Mouse (Mus musculus) left cerebral cortex, adult 8-10 months (tissue): ENCODE data around the gene 4930562C15Rik. TPM values are rescaled to one million over a fixed set of nuclear protein-coding genes. Genes with fewer than 3 reads are reported as not detected.
"Not testable (repeated sequence)": the region's sequence is repeated elsewhere in the genome, so short reads cannot be mapped to it uniquely, and the experiment has no call there.

Experiments used
- DNase-seq, 2 experiments: peaks; one replicate each; pipeline ENCODE4 v3.0.0; 2022; ENCODE audit warnings: low spot score in 2 of 2
- total RNA-seq, 4 experiments: library from RNA; stranded (reverse); gene quantifications; 2 replicates each; pipeline ENCODE4 v1.2.4; 2022

4930562C15Rik gene
- not detected for total RNA-seq

- no peak for DNase-seq
Measured at GRCm38 (mm10) chr16:4835191-4835590, at the start of gene 4930562C15Rik. Gene 4930562C15Rik (plus strand): TSS chr16:4835416.

GRCm38 (mm10) chr16:4785706-4786105, 49.5 kb upstream of the 4930562C15Rik start:
- no peak for DNase-seq

- no peak for DNase-seq
Measured at GRCm38 (mm10) chr16:4788176-4788575, 47.0 kb upstream of the 4930562C15Rik start.

- DNase-seq: no peak
Measured at GRCm38 (mm10) chr16:4789311-4789768, 45.9 kb upstream of the 4930562C15Rik start.

- peak; percentile 95 to 96 for DNase-seq
Measured at GRCm38 (mm10) chr16:4789810-4790559, 45.2 kb upstream of the 4930562C15Rik start, which contains the start of gene Cdip1. Gene Cdip1 (minus strand): TSS chr16:4790292.

GRCm38 (mm10) chr16:4791332-4791731, 43.9 kb upstream of the 4930562C15Rik start:
- no peak for DNase-seq

- no peak for DNase-seq
Measured at GRCm38 (mm10) chr16:4796631-4797030, 38.6 kb upstream of the 4930562C15Rik start.

GRCm38 (mm10) chr16:4818349-4818748, 16.9 kb upstream of the 4930562C15Rik start:
- no peak for DNase-seq

GRCm38 (mm10) chr16:4824466-4824865, 10.8 kb upstream of the 4930562C15Rik start:
- DNase-seq: not testable (repeated sequence)

GRCm38 (mm10) chr16:4827639-4828038, 7.6 kb upstream of the 4930562C15Rik start:
- no peak for DNase-seq

- DNase-seq: no peak
Measured at GRCm38 (mm10) chr16:4829271-4829900, 5.8 kb upstream of the 4930562C15Rik start.

GRCm38 (mm10) chr16:4831650-4832419, 3.4 kb upstream of the 4930562C15Rik start:
- DNase-seq: peak in 1 of 2 experiments; percentile 47

GRCm38 (mm10) chr16:4833858-4834257, 1.4 kb upstream of the 4930562C15Rik start:
- no peak for DNase-seq

- no peak for DNase-seq
Measured at GRCm38 (mm10) chr16:4837631-4838030, 2.4 kb downstream of the 4930562C15Rik start.

- DNase-seq: no peak
Measured at GRCm38 (mm10) chr16:4839552-4839951, 4.3 kb downstream of the 4930562C15Rik start.

- no peak for DNase-seq
Measured at GRCm38 (mm10) chr16:4840231-4840630, 5.0 kb downstream of the 4930562C15Rik start.

- DNase-seq: no peak
Measured at GRCm38 (mm10) chr16:4847041-4847440, 11.8 kb downstream of the 4930562C15Rik start.

GRCm38 (mm10) chr16:4848090-4848489, 12.9 kb downstream of the 4930562C15Rik start:
- DNase-seq: no peak

- DNase-seq: no peak
Measured at GRCm38 (mm10) chr16:4850361-4850760, 15.1 kb downstream of the 4930562C15Rik start.

GRCm38 (mm10) chr16:4850938-4851628, 15.9 kb downstream of the 4930562C15Rik start:
- no peak for DNase-seq

- no peak for DNase-seq
Measured at GRCm38 (mm10) chr16:4855046-4855650, 19.9 kb downstream of the 4930562C15Rik start.
